Mouse (Mus musculus): ENCODE data around the gene Usp15. TPM values are rescaled to one million over a fixed set of nuclear protein-coding genes. Genes with fewer than 3 reads are reported as not detected.
A peak's percentile ranks its signal among the peaks of the same experiment; 100 is the strongest.

Gene Usp15
- total and polyA plus RNA-seq, 2 experiments = 4.5 to 53.0 TPM

DNA sequence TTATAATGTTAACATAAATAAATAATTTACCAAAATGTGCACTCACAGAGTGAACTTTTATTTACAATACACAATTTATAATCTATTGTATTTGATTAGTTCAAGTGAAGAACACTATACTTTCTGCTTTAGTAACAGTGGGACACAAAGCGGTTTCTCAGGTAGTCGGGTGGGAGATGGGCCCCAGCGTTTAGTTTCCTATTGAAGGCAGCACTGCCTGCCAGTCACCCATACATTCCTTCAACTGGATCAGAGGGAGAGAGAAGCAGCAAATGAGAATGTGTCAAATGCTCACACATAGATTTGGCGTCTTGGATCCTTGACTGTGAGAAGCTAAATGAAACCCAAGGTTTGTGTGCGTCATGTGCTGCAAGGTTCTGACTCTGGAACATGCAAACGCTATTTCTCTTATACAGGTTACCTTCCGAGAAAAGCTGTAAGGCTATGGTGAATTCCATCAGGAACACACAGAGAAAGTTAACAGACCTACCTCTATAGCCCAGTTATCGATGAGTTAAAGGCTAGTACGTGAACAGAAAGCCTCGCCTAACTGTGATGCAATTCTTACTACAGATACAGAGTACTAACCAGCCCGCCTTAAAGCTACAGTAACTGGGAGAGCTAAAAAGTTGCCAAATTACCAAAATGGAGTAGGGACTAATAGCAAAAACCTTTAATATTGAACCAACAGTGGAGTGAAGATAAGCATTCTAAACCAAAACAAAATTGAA is 84.6 kb downstream of the Usp15 start:
- Histone ChIP-seq H3K9ac (ENCODE audit: low read depth, low read length) (no peak overlapping the region), H3K36me3 (ENCODE audit: control insufficient read depth, insufficient read depth, low read length) (peaks cover 32% of the 10 kb centered on the region), H3K4me1 (ENCODE audit: control insufficient read depth, insufficient read depth, low read length) (peaks cover 3% of the 10 kb centered on the region; the same call in 1 of the 2 replicates), H3K4me3 (ENCODE audit: insufficient read depth, low read depth, low read length) (no peak overlapping the region), H3K27me3 (ENCODE audit: control insufficient read depth, insufficient read depth, low read length) (no peaks in the 10 kb centered on the region), H3K79me2 (ENCODE audit: control insufficient read depth, insufficient read depth, low read length) (no peaks in the 10 kb centered on the region; the same call in 1 of the 2 replicates), H3K27ac (replicated peaks; ENCODE audit: insufficient read depth, low read depth, low read length) (no peak overlapping the region)
- TF ChIP-seq POLR2A (IDR thresholded peaks at IDR 0.05; ENCODE audit: extremely low read depth, insufficient read depth, low read length) (no peak), CTCF (IDR thresholded peaks at IDR 0.05; ENCODE audit: low read depth, low read length) (no peak)
- 62% methylated on average over 11 of the region's 11 CpGs for WGBS
- DNase-seq (ENCODE audit: extremely low read depth, low read depth, low spot score) = peak; percentile 57

DNA sequence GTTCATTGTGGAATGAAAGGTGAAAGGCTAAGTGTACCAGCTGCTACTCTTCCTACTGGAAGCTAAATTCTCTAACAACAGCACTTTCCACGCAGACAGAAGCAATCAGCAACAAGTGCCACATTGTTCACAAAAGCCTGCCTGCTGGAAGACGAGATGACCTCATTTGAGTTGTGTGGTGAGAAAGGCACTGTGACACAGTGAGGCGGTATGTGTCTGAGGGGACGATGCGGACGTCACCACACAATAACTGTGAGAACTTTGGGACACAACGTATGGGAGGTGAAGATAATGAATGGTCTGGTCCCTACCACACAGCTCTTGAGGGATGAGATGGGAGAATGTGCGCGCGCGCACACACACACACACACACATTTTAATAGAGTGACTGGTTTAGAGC is 86.2 kb downstream of the Usp15 start:
- Histone ChIP-seq H3K9ac (ENCODE audit: low read depth, low read length) (no peak overlapping the region), H3K4me1 (ENCODE audit: control insufficient read depth, insufficient read depth, low read length) (peaks cover 3% of the 10 kb centered on the region; the same call in 1 of the 2 replicates), H3K79me2 (ENCODE audit: control insufficient read depth, insufficient read depth, low read length) (no peaks in the 10 kb centered on the region; the same call in 1 of the 2 replicates), H3K27ac (replicated peaks; ENCODE audit: insufficient read depth, low read depth, low read length) (no peak overlapping the region), H3K27me3 (ENCODE audit: control insufficient read depth, insufficient read depth, low read length) (no peaks in the 10 kb centered on the region), H3K4me3 (ENCODE audit: insufficient read depth, low read depth, low read length) (no peak overlapping the region), H3K36me3 (ENCODE audit: control insufficient read depth, insufficient read depth, low read length) (peaks cover 24% of the 10 kb centered on the region)
- WGBS = 93% methylated on average over 11 of the region's 11 CpGs
- no peak for TF ChIP-seq CTCF (IDR thresholded peaks at IDR 0.05; ENCODE audit: low read depth, low read length)
- no peak for TF ChIP-seq POLR2A (IDR thresholded peaks at IDR 0.05; ENCODE audit: extremely low read depth, insufficient read depth, low read length)
- no peak for DNase-seq (ENCODE audit: extremely low read depth, low read depth, low spot score)

DNA sequence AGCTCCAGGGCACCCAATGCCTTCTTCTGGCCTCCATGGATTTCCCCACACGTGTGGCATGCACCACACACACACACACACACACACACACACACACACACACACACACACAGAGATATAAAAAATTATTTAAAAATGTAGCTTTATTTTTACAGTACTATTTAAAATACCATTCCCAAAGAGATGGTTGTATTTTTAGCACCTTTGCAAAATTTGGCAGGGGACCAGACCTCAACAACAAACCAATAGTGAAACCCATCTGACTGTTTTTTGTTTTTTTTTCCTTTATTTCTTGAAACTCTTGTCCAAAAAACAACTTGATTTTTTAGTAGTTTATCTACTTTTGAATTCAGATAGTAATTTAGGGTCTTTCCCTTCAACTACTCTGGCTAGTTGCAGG is 88.3 kb downstream of the Usp15 start:
- Histone ChIP-seq H3K9ac (ENCODE audit: low read depth, low read length) (no peak overlapping the region), H3K4me1 (ENCODE audit: control insufficient read depth, insufficient read depth, low read length) (peaks cover 3% of the 10 kb centered on the region; the same call in 1 of the 2 replicates), H3K79me2 (ENCODE audit: control insufficient read depth, insufficient read depth, low read length) (no peaks in the 10 kb centered on the region; the same call in 1 of the 2 replicates), H3K36me3 (ENCODE audit: control insufficient read depth, insufficient read depth, low read length) (peaks cover 24% of the 10 kb centered on the region), H3K4me3 (ENCODE audit: insufficient read depth, low read depth, low read length) (no peak overlapping the region), H3K27ac (replicated peaks; ENCODE audit: insufficient read depth, low read depth, low read length) (no peak overlapping the region), H3K27me3 (ENCODE audit: control insufficient read depth, insufficient read depth, low read length) (no peaks in the 10 kb centered on the region)
- TF ChIP-seq POLR2A (IDR thresholded peaks at IDR 0.05; ENCODE audit: extremely low read depth, insufficient read depth, low read length) = no peak
- no peak for TF ChIP-seq CTCF (IDR thresholded peaks at IDR 0.05; ENCODE audit: low read depth, low read length)
- no peak for DNase-seq (ENCODE audit: extremely low read depth, low read depth, low spot score)
- 82% methylated on average over 1 of the region's 1 CpGs for WGBS

DNA sequence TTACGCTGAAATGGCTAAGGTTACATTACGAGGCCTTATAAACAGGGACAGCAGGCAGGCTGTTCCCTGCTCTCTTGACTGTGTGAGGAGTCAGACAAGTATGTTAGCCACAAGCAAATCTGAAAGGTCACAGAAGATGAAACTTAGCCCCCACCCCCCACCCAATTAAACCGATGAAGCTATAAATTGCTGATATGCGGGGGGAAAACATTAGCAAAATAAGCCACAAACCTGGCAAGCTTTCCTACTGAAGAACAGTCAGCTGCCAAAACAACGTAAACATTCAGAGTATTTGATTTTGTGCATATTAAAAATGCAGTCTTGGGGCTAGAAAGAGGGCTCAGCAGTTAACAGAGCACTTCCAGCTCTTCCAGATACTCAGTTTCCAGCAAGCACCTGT is 88.7 kb downstream of the Usp15 start:
- no peak overlapping the region for H3K9ac ChIP-seq (ENCODE audit: low read depth, low read length)
- no peak overlapping the region for H3K4me3 ChIP-seq (ENCODE audit: insufficient read depth, low read depth, low read length)
- H3K4me1 ChIP-seq (ENCODE audit: control insufficient read depth, insufficient read depth, low read length) = peaks cover 3% of the 10 kb centered on the region; the same call in 1 of the 2 replicates
- no peak overlapping the region for H3K27ac ChIP-seq (replicated peaks; ENCODE audit: insufficient read depth, low read depth, low read length)
- peaks cover 20% of the 10 kb centered on the region for H3K36me3 ChIP-seq (ENCODE audit: control insufficient read depth, insufficient read depth, low read length)
- TF ChIP-seq CTCF (IDR thresholded peaks at IDR 0.05; ENCODE audit: low read depth, low read length) = no peak
- no peak for TF ChIP-seq POLR2A (IDR thresholded peaks at IDR 0.05; ENCODE audit: extremely low read depth, insufficient read depth, low read length)
- H3K27me3 ChIP-seq (ENCODE audit: control insufficient read depth, insufficient read depth, low read length) = no peaks in the 10 kb centered on the region
- 90% methylated on average over 5 of the region's 5 CpGs for WGBS
- DNase-seq (ENCODE audit: extremely low read depth, low read depth, low spot score) = no peak
- H3K79me2 ChIP-seq (ENCODE audit: control insufficient read depth, insufficient read depth, low read length) = no peaks in the 10 kb centered on the region; the same call in 1 of the 2 replicates

DNA sequence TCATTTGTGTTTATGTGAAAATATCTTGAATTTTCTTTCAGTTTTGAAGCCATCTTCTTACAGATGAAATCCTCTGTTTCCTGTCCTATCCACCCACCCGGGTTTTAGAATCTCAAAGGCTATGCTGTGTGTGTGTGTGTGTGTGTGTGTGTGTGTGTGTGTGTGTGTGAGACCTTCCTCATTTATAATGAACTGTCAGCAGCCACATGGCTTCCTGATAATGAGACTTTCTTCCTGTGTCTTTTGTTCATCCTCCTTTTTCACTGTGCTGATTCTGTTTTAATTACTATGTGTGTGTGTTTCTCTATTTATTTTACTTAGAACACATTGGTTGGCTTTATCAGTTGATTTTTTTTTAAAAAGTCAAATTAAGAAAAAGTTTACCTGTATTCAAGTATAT is 95.5 kb downstream of the Usp15 start:
- TF ChIP-seq POLR2A (IDR thresholded peaks at IDR 0.05; ENCODE audit: extremely low read depth, insufficient read depth, low read length) (no peak), CTCF (IDR thresholded peaks at IDR 0.05; ENCODE audit: low read depth, low read length) (no peak)
- H3K27ac ChIP-seq (replicated peaks; ENCODE audit: insufficient read depth, low read depth, low read length) = no peak overlapping the region
- H3K36me3 ChIP-seq (ENCODE audit: control insufficient read depth, insufficient read depth, low read length) = no peaks in the 10 kb centered on the region
- no peak for DNase-seq (ENCODE audit: extremely low read depth, low read depth, low spot score)
- H3K9ac ChIP-seq (ENCODE audit: low read depth, low read length) = no peak overlapping the region
- H3K27me3 ChIP-seq (ENCODE audit: control insufficient read depth, insufficient read depth, low read length) = no peaks in the 10 kb centered on the region
- no peaks in the 10 kb centered on the region for H3K4me1 ChIP-seq (ENCODE audit: control insufficient read depth, insufficient read depth, low read length)
- no peak overlapping the region for H3K4me3 ChIP-seq (ENCODE audit: insufficient read depth, low read depth, low read length)
- no peaks in the 10 kb centered on the region for H3K79me2 ChIP-seq (ENCODE audit: control insufficient read depth, insufficient read depth, low read length)
- 68% methylated on average over 1 of the region's 1 CpGs for WGBS

DNA sequence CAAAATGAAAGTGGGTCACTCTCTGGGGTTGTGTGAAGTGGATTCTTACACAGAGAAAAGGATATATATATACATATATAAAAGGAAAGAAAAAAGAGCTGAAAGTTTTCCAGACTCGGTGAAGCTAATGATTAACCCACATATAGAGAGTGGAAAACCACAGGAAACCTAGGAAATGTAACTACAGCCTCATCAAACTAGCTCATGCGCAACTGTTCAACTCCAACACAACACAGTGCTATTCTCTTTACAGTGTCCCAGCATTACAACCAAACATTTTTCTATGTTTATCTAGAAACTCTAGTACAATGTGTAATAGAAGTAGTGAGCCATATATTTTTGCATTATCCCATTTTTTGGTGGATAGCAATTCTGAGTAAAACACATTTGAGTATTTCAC is 96.2 kb downstream of the Usp15 start:
- Histone ChIP-seq H3K9ac (ENCODE audit: low read depth, low read length) (no peak overlapping the region), H3K27ac (replicated peaks; ENCODE audit: insufficient read depth, low read depth, low read length) (no peak overlapping the region), H3K4me3 (ENCODE audit: insufficient read depth, low read depth, low read length) (no peak overlapping the region), H3K79me2 (ENCODE audit: control insufficient read depth, insufficient read depth, low read length) (no peaks in the 10 kb centered on the region), H3K36me3 (ENCODE audit: control insufficient read depth, insufficient read depth, low read length) (no peaks in the 10 kb centered on the region), H3K27me3 (ENCODE audit: control insufficient read depth, insufficient read depth, low read length) (no peaks in the 10 kb centered on the region), H3K4me1 (ENCODE audit: control insufficient read depth, insufficient read depth, low read length) (no peaks in the 10 kb centered on the region)
- TF ChIP-seq CTCF (IDR thresholded peaks at IDR 0.05; ENCODE audit: low read depth, low read length) = no peak
- TF ChIP-seq POLR2A (IDR thresholded peaks at IDR 0.05; ENCODE audit: extremely low read depth, insufficient read depth, low read length) = no peak
- no peak for DNase-seq (ENCODE audit: extremely low read depth, low read depth, low spot score)
- 53% methylated on average over 2 of the region's 2 CpGs for WGBS

Measured in liver, adult 2 months (tissue).